Mouse (Mus musculus) brain, embryonic 18.5 days (tissue): ENCODE data around the gene Fzd5.

Experiments used
- DNase-seq: peaks from one replicate; pipeline ENCODE4 v3.0.0-alpha.2; 2012; ENCODE audit warnings: low read depth, low spot score

Gene Fzd5

DNA sequence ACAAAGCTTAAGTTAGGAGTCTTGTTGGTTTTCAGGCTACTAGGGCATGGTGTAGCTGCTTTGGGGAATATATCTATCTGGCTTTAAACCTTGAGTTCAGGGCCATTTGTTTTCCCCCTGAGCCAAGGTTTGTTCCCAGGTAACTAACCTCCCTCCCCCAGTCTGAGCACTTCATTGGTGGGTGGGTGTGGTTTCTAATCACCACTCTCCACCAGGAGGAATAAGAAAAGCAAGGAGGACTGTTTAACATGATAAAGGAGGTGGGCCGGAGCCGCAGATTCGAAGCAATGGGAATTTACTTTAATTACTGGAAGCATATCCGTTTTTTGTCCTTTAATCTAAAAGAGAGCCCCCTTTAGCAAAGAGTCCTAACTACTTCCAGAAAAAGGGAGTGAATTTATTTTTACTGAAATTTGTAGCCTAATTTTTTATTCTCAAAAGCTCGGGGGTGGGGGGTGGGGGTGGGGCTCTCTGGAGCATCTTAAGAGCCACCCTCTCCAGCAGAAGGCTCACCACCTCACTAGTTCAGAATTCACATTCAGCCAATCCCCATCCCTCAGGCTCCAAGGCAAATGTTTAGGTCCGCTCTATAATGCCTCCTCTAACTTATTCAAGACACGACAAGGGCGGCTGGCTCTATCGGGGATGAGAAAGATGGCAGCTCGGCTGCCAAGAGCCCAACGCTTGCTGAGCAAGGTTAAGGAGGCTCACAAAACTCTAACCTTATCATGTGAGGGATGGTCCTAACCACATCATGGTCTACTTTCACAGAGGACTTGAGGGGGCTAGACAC, 3.9 kb downstream of the Fzd5 start:
- DNase-seq = no peak

GRCm38 (mm10) chr1:64732637-64733200, 4.8 kb downstream of the Fzd5 start:
- no peak for DNase-seq

DNA sequence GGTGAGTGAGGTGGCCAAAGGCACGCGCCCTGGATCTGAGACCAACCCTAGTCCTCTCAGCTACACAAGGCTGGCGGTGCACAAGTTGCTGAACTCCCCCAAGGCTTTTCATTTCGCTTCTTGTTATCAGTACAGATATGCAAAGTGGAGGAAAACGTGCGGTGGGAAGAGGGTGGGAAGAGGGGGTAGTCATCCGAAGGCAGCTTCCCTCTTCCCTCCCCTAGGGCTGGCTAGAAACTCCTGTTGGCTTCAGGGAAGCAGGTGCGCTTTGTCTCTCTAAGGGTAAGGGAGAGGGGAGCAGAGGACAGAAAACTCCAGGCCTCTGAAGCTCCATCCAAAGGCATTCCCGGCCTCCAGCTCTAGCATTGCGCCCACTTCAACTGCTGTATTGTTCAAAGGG, 5.4 kb downstream of the Fzd5 start:
- DNase-seq = no peak

DNA sequence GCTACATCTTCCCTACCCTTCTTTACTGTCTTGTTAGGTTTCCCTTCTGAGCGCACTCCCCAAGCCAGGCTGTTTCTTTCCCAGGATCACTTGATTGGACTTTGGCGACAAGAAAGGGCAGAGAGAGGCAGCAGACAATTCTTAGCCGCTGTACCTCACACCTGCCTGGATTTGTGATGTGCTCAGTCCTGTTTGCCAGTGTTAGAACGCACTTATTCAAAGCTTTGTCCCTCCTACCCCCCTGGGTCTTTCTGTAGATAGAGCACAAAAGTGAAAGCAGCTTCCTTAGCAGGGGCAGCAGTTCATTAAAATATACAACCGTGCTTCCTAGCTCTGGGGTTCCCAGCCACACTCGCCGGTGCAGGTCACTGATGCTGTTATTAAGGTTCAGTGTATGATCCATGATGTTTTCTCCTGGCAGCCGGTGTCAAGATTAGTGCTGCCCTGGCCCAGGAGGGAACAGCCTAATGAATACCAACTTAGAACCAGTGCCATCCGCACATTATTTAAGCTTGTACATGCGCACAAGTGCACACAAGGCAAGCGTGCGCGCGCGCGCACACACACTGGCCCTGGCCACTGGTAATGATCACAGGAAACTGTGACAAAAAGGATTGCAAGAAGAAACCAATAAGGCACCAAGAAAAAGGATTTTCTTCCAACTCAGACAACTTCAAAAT, 6.1 kb downstream of the Fzd5 start:
- no peak for DNase-seq

GRCm38 (mm10) chr1:64730046-64730445, 7.5 kb downstream of the Fzd5 start:
- DNase-seq = no peak

DNA sequence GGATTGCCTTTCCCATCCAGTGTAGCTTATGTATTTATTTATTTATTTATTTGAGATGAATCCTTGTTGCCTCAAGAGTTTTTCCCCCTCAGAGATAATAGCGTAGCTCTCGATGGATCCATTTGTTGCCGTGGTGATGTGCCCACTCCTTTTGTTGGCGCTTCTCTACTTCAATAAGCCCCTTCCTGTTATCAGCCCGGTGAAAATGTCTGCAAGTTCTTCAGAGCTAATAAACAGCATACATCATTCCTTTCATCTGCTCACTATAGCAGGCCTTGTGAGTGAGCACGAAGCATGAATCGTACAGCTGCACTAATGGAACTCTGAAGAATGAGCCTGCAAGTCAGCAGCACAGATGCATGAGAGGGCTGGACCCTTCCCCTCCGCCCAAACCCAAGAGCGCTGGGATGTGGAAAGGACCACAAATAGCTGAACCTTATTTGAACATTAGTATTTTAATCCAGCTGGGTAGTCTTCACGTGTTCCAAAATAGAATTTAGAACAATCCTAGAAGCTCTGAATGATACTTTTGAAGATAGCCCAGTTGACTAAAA, 16.4 kb downstream of the Fzd5 start:
- DNase-seq = no peak

DNA sequence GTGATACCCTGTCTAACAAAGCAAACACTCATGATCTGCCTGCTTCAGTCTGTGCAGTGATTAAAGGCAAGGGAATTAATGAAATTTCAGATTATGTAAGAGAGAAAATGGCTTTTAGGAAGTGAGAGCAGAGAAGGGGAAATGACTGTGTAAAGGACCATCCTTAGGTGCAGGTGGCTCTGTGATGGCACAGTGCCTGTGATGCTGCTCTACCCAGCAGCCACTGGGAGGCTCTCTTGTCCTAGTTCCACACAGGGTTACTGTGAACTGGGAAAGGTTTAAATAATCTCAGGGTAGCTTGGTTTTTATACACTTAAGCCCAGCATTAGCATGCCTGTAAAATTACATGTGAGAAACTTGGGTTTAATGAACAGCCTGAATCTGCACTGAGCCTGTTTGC, 20.0 kb downstream of the Fzd5 start:
- no peak for DNase-seq

DNA sequence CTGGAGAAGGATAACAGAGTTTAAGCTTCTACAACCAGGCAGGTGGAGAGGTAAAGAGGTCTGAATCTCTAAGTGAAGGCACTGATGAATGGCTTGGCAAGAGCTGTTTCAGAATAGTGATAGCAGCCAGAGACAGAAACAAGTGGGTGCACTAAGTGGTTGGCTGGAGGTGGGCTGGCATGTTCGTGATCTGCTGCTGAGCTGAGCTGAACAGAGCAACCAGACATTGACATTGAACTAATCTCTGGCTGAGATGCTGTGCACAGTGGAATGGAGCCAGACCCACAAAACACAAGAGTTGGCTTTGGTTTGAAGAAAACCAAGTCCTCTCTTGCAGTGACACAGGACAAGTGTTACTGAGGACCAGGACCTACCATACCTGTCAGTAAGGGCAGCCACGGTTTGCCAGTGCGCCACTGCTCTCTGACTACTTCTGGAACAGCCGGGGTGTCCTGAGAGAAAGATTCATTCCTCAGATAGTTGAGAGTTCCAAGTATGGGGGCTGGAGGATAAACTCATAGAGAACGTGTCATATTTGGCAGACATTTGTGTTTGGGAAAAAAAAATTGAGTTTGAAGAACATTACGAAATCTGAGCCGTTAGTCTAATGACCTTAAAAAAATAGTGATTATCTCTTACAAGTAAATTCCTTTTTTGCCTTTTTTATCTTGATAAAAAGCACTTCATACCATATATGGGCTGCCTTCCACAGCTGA, 20.8 kb downstream of the Fzd5 start:
- no peak for DNase-seq

- DNase-seq = no peak
These were observed 22.1 kb downstream of the Fzd5 start for GRCm38 (mm10) chr1:64715458-64715857.

DNA sequence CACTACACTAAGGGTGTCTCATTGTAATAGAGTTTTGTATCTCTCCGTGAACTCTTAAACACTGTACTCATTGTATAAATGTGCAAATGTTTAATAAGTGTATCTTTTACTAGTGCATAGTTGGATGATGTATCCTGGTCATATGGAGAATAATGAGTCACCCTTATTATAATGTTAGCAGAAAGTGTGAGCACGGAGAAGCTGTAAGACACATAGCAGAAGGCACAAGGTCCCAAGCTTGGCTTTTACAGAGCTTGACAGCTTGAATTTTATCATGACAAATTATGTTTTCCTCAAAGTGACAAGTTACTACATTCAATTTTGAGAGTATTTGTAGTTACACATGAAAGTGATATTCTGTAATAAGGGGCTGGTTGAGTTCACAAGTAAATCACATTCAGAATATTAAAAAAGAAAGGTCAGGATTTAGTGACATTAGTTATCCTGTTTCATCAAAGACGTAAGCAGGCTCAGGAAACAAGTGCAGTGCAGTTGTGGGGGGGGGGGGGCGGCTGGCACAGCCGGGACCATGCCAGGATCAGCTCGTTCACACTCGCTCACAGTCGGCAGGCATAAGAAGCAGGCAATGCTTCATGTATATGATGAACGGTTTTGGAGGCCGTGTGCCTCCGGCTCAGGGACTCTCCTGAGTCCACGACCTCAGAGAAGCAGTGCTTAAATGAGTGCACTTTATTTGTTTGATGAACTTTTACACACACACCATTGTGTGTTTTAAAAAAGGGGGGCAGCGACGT, 25.4 kb downstream of the Fzd5 start:
- DNase-seq = no peak

DNA sequence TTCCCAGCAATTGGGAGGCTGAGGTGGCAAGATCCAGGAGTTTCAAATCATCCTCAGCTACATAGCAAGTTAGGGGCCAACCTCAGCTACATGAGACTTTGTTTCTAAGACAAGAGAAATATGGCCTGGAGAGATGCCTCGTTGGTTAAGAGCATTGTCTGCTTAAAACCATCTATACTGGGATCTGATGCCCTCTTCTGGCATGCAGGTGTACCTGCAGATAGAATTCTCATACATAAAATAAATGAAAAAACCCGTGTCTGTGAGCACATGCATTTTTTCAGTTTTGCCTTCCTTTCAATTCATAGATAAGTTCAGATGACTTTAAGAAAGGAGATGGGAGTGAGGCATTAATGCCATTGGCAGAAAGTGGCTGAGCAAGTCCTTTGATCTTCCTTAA, 27.7 kb downstream of the Fzd5 start:
- DNase-seq = no peak

- DNase-seq = no peak
These were observed 30.9 kb downstream of the Fzd5 start for GRCm38 (mm10) chr1:64706610-64707009.

DNA sequence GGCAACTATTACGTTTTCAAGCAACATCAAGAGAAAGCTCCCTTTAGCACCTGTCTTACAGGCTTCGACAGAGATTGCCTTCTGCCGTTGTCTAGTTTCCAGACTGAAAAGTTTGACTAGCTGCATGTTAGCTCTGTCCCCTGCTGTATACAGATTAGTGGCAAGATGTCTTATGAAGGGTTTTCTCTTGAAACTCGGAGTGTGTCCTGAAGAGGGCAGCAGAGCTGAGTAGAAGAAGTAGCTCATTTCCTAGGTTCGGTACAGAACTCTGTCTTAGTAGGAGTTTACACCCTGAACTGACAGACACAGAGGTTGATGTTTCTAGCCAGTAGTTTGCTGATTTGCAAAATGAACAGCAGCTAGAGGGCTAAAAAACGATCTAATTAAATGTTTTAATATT, 32.3 kb downstream of the Fzd5 start:
- no peak for DNase-seq

GRCm38 (mm10) chr1:64701780-64702179, 35.8 kb downstream of the Fzd5 start:
- no peak for DNase-seq

DNA sequence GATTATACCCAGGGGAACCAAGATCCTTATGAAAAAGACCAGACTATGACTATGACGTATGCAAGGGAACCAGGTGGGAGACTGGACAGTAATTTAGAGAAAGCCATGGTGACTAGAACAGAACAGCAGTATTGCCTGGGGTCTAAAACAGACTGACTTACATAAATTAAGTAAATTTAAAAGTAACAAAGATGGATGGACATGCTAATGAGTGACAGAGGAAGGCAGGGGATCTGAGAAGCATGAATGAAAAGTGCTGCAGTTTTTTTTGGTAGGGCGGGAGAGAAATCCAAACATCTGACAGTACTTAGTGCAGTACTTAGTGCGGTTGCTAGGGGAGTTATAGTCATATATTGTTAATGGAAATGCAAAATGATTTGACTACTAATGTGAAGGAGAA, 42.4 kb downstream of the Fzd5 start:
- no peak for DNase-seq

DNA sequence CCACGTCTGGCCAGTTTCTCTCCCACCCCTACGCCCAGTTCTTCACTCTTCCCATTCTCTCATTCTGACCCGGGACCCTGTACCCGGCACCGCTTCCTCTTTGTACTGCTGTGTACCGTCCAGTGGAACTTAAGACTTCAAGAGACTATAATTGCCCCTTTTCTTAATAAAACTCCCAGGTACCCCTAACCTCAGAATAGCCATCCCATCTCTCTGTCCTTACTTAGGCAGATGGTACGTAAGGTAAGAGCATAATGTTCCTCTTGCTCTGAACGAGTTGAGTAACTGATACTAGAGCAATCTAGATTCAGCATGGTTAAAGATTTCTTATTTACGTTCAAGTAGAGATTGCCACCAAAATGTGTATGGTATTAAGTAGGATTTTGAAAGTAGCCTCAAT, 46.0 kb downstream of the Fzd5 start:
- no peak for DNase-seq

DNA sequence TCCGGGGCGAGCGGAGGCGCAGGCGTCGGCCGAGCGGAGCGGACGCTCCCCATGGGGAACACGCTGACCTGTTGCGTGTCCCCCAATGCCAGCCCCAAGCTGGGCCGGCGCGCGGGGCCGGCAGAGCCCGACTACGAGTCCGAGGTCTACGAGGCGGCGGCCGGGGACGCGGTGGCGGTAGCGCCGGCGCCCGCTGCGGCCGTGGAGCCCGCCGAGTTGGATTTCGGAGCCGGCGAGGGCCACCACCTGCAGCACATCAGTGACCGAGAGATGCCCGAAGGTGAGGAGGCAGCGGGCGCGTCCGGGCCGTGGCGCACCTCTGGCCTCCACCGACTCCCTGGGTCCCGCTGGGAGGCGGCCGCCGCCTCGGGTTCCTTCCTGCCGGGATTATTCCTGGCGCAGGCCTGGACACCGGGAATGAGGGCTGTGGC, 46.4 kb downstream of the Fzd5 start:
- no peak for DNase-seq

- peak; percentile 96 for DNase-seq
These were observed 47.1 kb downstream of the Fzd5 start, which contains the start of gene Ccnyl1 for GRCm38 (mm10) chr1:64690213-64691013. Gene Ccnyl1, plus strand, starts transcription at chr1:64690455.

- DNase-seq = no peak
These were observed 47.9 kb downstream of the Fzd5 start for GRCm38 (mm10) chr1:64689561-64690212.

GRCm38 (mm10) chr1:64688046-64688445, 49.5 kb downstream of the Fzd5 start:
- no peak for DNase-seq
